Mouse (Mus musculus) heart, embryonic 15.5 days (tissue): ENCODE data around the gene Nans. TPM values are rescaled to one million over a fixed set of nuclear protein-coding genes. Genes with fewer than 3 reads are reported as not detected.
A peak's percentile ranks its signal among the peaks of the same experiment; 100 is the strongest.

Experiments
- ATAC-seq: fragments of 200-750 bp; cut with Nextera tagmentation; replicated peaks from 2 replicates; pipeline ENCODE4 v1.8.0; 2017; ENCODE audit warnings: low read depth, moderate TSS enrichment; ENCODE audit not compliant: insufficient number of reproducible peaks, insufficient read depth, low FRiP score
- H3K27ac ChIP-seq: fragments of 300-500 bp; sonication (generic); 2 replicates; pipeline ENCODE4 v1.5.1; 2015; ENCODE audit warnings: mild to moderate bottlenecking, inconsistent platforms
- H3K27me3 ChIP-seq: fragments of 300-500 bp; sonication (generic); 2 replicates; pipeline ENCODE4 v1.6.1; 2015; ENCODE audit warnings: inconsistent platforms
- H3K36me3 ChIP-seq: fragments of 300-500 bp; sonication (generic); 2 replicates; pipeline ENCODE4 v1.6.1; 2015; ENCODE audit warnings: mild to moderate bottlenecking, inconsistent platforms
- H3K4me1 ChIP-seq: fragments of 300-500 bp; sonication (generic); replicated peaks from 2 replicates; pipeline ENCODE4 v1.6.1; 2015; ENCODE audit warnings: inconsistent platforms
- H3K4me2 ChIP-seq: fragments of 300-500 bp; sonication (generic); 2 replicates; pipeline ENCODE4 v1.6.1; 2015; ENCODE audit warnings: inconsistent platforms, mild to moderate bottlenecking, moderate library complexity
- H3K4me3 ChIP-seq: fragments of 300-500 bp; sonication (generic); 2 replicates; pipeline ENCODE4 v1.5.1; 2015; ENCODE audit warnings: mild to moderate bottlenecking, inconsistent platforms
- H3K9ac ChIP-seq: fragments of 300-500 bp; sonication (generic); 2 replicates; pipeline ENCODE4 v1.6.1; 2015; ENCODE audit warnings: mild to moderate bottlenecking, inconsistent platforms
- H3K9me3 ChIP-seq: fragments of 300-500 bp; sonication (generic); replicated peaks from 2 replicates; pipeline ENCODE4 v1.6.1; 2016; ENCODE audit warnings: inconsistent platforms
- WGBS: fragments of 180-500 bp; shearing (Covaris S2); methylation state at CpG from one replicate; pipeline ENCODE4 v1.1.7; 2015; ENCODE audit warnings: mixed read lengths; 5-methylcytosine and 5-hydroxymethylcytosine counted together
- polyA plus RNA-seq: library from polyadenylated mRNA; unstranded; fragments of >200 nt; fragmentation: Nextera tagmentation; extraction: Ambion mirVana; gene quantifications from 2 replicates; pipeline ENCODE4 v1.2.1, GENCODE M21; 2015

Gene Nans
- polyA plus RNA-seq, 1 experiment from 2014 or later: 48.0 TPM

GRCm38 (mm10) chr4:46452855-46453719, 36.0 kb upstream of the Nans start:
- WGBS: 36% methylated on average over 13 of the region's 13 CpGs
- no peaks in the 10 kb centered on the region for H3K9me3 ChIP-seq
- H3K27me3 ChIP-seq: no peaks in the 10 kb centered on the region
- peaks cover 56% of the 10 kb centered on the region for H3K4me1 ChIP-seq
- peak overlapping the region; percentile 96 for H3K4me2 ChIP-seq
- ATAC-seq: no peak
- H3K36me3 ChIP-seq: no peaks in the 10 kb centered on the region
- peak overlapping the region; percentile 87 for H3K4me3 ChIP-seq
- H3K9ac ChIP-seq: peak overlapping the region; percentile 97
- peak overlapping the region; percentile 99 for H3K27ac ChIP-seq

- no peak for ATAC-seq
- Histone ChIP-seq H3K27ac (no peak overlapping the region), H3K9me3 (no peaks in the 10 kb centered on the region), H3K27me3 (no peaks in the 10 kb centered on the region), H3K9ac (no peak overlapping the region), H3K36me3 (no peaks in the 10 kb centered on the region), H3K4me1 (peaks cover 51% of the 10 kb centered on the region), H3K4me3 (no peak overlapping the region), H3K4me2 (peak overlapping the region; percentile 96; the same call in 1 of the 2 replicates)
- 71% methylated on average over 5 of the region's 5 CpGs for WGBS
Observed at GRCm38 (mm10) chr4:46454097-46454864, 34.8 kb upstream of the Nans start.

GRCm38 (mm10) chr4:46456762-46457161, 32.3 kb upstream of the Nans start:
- H3K4me2 ChIP-seq: no peak overlapping the region
- H3K4me1 ChIP-seq: peaks cover 47% of the 10 kb centered on the region
- 87% methylated on average over 4 of the region's 4 CpGs for WGBS
- no peak overlapping the region for H3K4me3 ChIP-seq
- no peak overlapping the region for H3K9ac ChIP-seq
- ATAC-seq: no peak
- no peaks in the 10 kb centered on the region for H3K9me3 ChIP-seq
- peaks cover 16% of the 10 kb centered on the region; the same call in 1 of the 2 replicates for H3K36me3 ChIP-seq
- no peak overlapping the region for H3K27ac ChIP-seq
- H3K27me3 ChIP-seq: no peaks in the 10 kb centered on the region

- Histone ChIP-seq H3K4me1 (peaks cover 49% of the 10 kb centered on the region), H3K4me2 (no peak overlapping the region)
- 92% methylated on average over 3 of the region's 3 CpGs for WGBS
Observed at GRCm38 (mm10) chr4:46457186-46457585, 31.9 kb upstream of the Nans start.

GRCm38 (mm10) chr4:46458411-46458810, 30.6 kb upstream of the Nans start:
- no peak for ATAC-seq
- Histone ChIP-seq H3K4me1 (peaks cover 43% of the 10 kb centered on the region), H3K9ac (no peak overlapping the region), H3K4me2 (no peak overlapping the region), H3K9me3 (no peaks in the 10 kb centered on the region), H3K4me3 (no peak overlapping the region), H3K36me3 (peaks cover 30% of the 10 kb centered on the region), H3K27ac (no peak overlapping the region), H3K27me3 (no peaks in the 10 kb centered on the region)
- 94% methylated on average over 2 of the region's 2 CpGs for WGBS

More at GRCm38 (mm10) chr4:46457186-46457585, 31.9 kb upstream of the Nans start:
- H3K4me3 ChIP-seq: no peak overlapping the region
- no peaks in the 10 kb centered on the region for H3K9me3 ChIP-seq
- ATAC-seq: no peak
- H3K27me3 ChIP-seq: no peaks in the 10 kb centered on the region
- peaks cover 20% of the 10 kb centered on the region; the same call in 1 of the 2 replicates for H3K36me3 ChIP-seq
- no peak overlapping the region for H3K27ac ChIP-seq
- H3K9ac ChIP-seq: no peak overlapping the region

- no peak overlapping the region for H3K4me3 ChIP-seq
- ATAC-seq: no peak
Observed at GRCm38 (mm10) chr4:46463130-46463830, 25.8 kb upstream of the Nans start.

GRCm38 (mm10) chr4:46465740-46466139, 23.3 kb upstream of the Nans start:
- peaks cover 9% of the 10 kb centered on the region for H3K4me1 ChIP-seq
- H3K36me3 ChIP-seq: peaks cover 92% of the 10 kb centered on the region
- no peak overlapping the region for H3K27ac ChIP-seq
- no peak overlapping the region for H3K4me3 ChIP-seq
- ATAC-seq: no peak
- H3K4me2 ChIP-seq: no peak overlapping the region
- WGBS: 88% methylated on average over 3 of the region's 3 CpGs
- H3K9me3 ChIP-seq: no peaks in the 10 kb centered on the region
- no peaks in the 10 kb centered on the region for H3K27me3 ChIP-seq
- no peak overlapping the region for H3K9ac ChIP-seq

More at GRCm38 (mm10) chr4:46463130-46463830, 25.8 kb upstream of the Nans start:
- WGBS: 82% methylated on average over 7 of the region's 7 CpGs
- Histone ChIP-seq H3K27me3 (no peaks in the 10 kb centered on the region), H3K36me3 (peaks cover 76% of the 10 kb centered on the region), H3K27ac (no peak overlapping the region), H3K4me2 (no peak overlapping the region), H3K4me1 (peaks cover 14% of the 10 kb centered on the region), H3K9ac (no peak overlapping the region), H3K9me3 (no peaks in the 10 kb centered on the region)

- H3K9me3 ChIP-seq: no peaks in the 10 kb centered on the region
- WGBS: 87% methylated on average over 5 of the region's 5 CpGs
- ATAC-seq: no peak
- H3K4me2 ChIP-seq: no peak overlapping the region
- H3K9ac ChIP-seq: no peak overlapping the region
- H3K36me3 ChIP-seq: peaks cover 54% of the 10 kb centered on the region
- H3K4me1 ChIP-seq: no peaks in the 10 kb centered on the region
- H3K27me3 ChIP-seq: no peaks in the 10 kb centered on the region
- H3K27ac ChIP-seq: no peak overlapping the region
- H3K4me3 ChIP-seq: no peak overlapping the region
Observed at GRCm38 (mm10) chr4:46475101-46475500, 13.9 kb upstream of the Nans start.

- Histone ChIP-seq H3K36me3 (peaks cover 18% of the 10 kb centered on the region), H3K4me1 (no peaks in the 10 kb centered on the region), H3K27ac (no peak overlapping the region), H3K27me3 (no peaks in the 10 kb centered on the region), H3K4me3 (no peak overlapping the region), H3K4me2 (no peak overlapping the region), H3K9me3 (no peaks in the 10 kb centered on the region), H3K9ac (no peak overlapping the region)
- 93% methylated on average over 2 of the region's 2 CpGs for WGBS
- no peak for ATAC-seq
Observed at GRCm38 (mm10) chr4:46479081-46479480, 10.0 kb upstream of the Nans start.

- no peak overlapping the region for H3K9ac ChIP-seq
- H3K4me2 ChIP-seq: peak overlapping the region; percentile 26
- 25% methylated on average over 14 of the region's 14 CpGs for WGBS
- H3K27ac ChIP-seq: peak overlapping the region; percentile 72
- H3K36me3 ChIP-seq: no peaks in the 10 kb centered on the region
- H3K27me3 ChIP-seq: no peaks in the 10 kb centered on the region
- no peaks in the 10 kb centered on the region for H3K9me3 ChIP-seq
- 0 out of 2 replicates have a peak, but pooled peaks have one; percentile 15 for ATAC-seq
- H3K4me3 ChIP-seq: no peak overlapping the region
- H3K4me1 ChIP-seq: peaks cover 16% of the 10 kb centered on the region
Observed at GRCm38 (mm10) chr4:46485696-46486417, 3.2 kb upstream of the Nans start.
